Comparison of ENCODE assay signal across 14 mouse cellular contexts in genomic region chr13:109233911-109234613, GRCm38 (mm10).
A peak's percentile ranks its signal among the peaks of the same experiment; 100 is the strongest.
DNase-seq lines count a peak whose midpoint lies in the region; ATAC-seq and TF ChIP-seq lines count a peak whose summit lies in the region.
"Had no signal": no experiment of that assay in that cellular context is flagged by ENCODE, and none has a peak within 500 bp of the region (broad histone marks: within the 10 kb centered on the region; RNA-seq: fewer than 3 reads in every experiment).

No protein-coding gene starts in this region.

- H3K9me3 ChIP-seq in forebrain, embryonic 14.5 days (replicated peaks; ENCODE audit: control insufficient read depth, low read length), result no peaks in the 10 kb centered on the region
- H3K9me3 ChIP-seq in forebrain, embryonic 10.5 days, result no peaks in the 10 kb centered on the region
- H3K9me3 ChIP-seq in heart, postnatal 0 days (replicated peaks; ENCODE audit: control insufficient read depth, low read length), result no peaks in the 10 kb centered on the region
- no peaks in the 10 kb centered on the region for H3K9me3 ChIP-seq in embryonic facial prominence, embryonic 11.5 days (replicated peaks; ENCODE audit: control insufficient read depth, low read length)
- H3K9me3 ChIP-seq: G1E; limb, embryonic 15.5 days; megakaryocyte, embryonic 14.5 days had no signal

- 0 out of 2 replicates have a peak, but pooled peaks cover 2% of the 10 kb centered on the region for H3K4me1 ChIP-seq in forebrain, embryonic 14.5 days (ENCODE audit: control insufficient read depth, insufficient read depth, low read length)
- H3K4me1 ChIP-seq in forebrain, embryonic 10.5 days, result peaks cover 23% of the 10 kb centered on the region
- H3K4me1 ChIP-seq in heart, postnatal 0 days (ENCODE audit: control insufficient read depth, insufficient read depth), result peaks cover 11% of the 10 kb centered on the region; the same call in 1 of the 2 replicates
- no peaks in the 10 kb centered on the region for H3K4me1 ChIP-seq in embryonic facial prominence, embryonic 11.5 days (ENCODE audit: control insufficient read depth, insufficient read depth, low read length)

- no peaks in the 10 kb centered on the region for H3K27me3 ChIP-seq in forebrain, embryonic 14.5 days (replicated peaks; ENCODE audit: control insufficient read depth, insufficient read depth, low read length)
- H3K27me3 ChIP-seq in forebrain, embryonic 10.5 days (ENCODE audit: poor library complexity, severe bottlenecking), result no peaks in the 10 kb centered on the region
- H3K27me3 ChIP-seq in heart, postnatal 0 days (ENCODE audit: control insufficient read depth, insufficient read depth, low read length), result no peaks in the 10 kb centered on the region
- no peaks in the 10 kb centered on the region for H3K27me3 ChIP-seq in embryonic facial prominence, embryonic 11.5 days (ENCODE audit: control insufficient read depth, insufficient read depth, low read length)
- H3K27me3 ChIP-seq: limb, embryonic 15.5 days; megakaryocyte, embryonic 14.5 days had no signal

- H3K36me3 ChIP-seq in forebrain, embryonic 14.5 days (ENCODE audit: control insufficient read depth, insufficient read depth, low read length), result no peaks in the 10 kb centered on the region
- no peaks in the 10 kb centered on the region for H3K36me3 ChIP-seq in forebrain, embryonic 10.5 days (replicated peaks)
- H3K36me3 ChIP-seq in heart, postnatal 0 days (replicated peaks; ENCODE audit: control insufficient read depth, insufficient read depth, low read length), result no peaks in the 10 kb centered on the region
- no peaks in the 10 kb centered on the region for H3K36me3 ChIP-seq in embryonic facial prominence, embryonic 11.5 days (replicated peaks; ENCODE audit: control insufficient read depth, insufficient read depth, low read depth, low read length)
- H3K36me3 ChIP-seq: G1E; limb, embryonic 15.5 days had no signal

- no peak for TF ChIP-seq CTCF in heart, postnatal 0 days (IDR thresholded peaks at IDR 0.05; ENCODE audit: low read depth)

- no peak overlapping the region for H3K9ac ChIP-seq in forebrain, embryonic 14.5 days (ENCODE audit: low read length)
- H3K9ac ChIP-seq in heart, postnatal 0 days (replicated peaks; ENCODE audit: low read depth, low read length), result no peak overlapping the region
- H3K9ac ChIP-seq in embryonic facial prominence, embryonic 11.5 days (replicated peaks; ENCODE audit: low read length), result no peak overlapping the region
- H3K9ac ChIP-seq: hindbrain, embryonic 14.5 days; limb, embryonic 15.5 days had no signal

- no peak for TF ChIP-seq EP300 in heart, postnatal 0 days (IDR thresholded peaks at IDR 0.05; ENCODE audit: low read depth)

- no peak overlapping the region for H3K4me2 ChIP-seq in forebrain, embryonic 14.5 days (ENCODE audit: low read length)
- no peak overlapping the region for H3K4me2 ChIP-seq in heart, postnatal 0 days (ENCODE audit: low read depth, low read length)
- no peak overlapping the region for H3K4me2 ChIP-seq in embryonic facial prominence, embryonic 11.5 days (ENCODE audit: low read depth, low read length)
- H3K4me2 ChIP-seq: hindbrain, embryonic 14.5 days; limb, embryonic 15.5 days had no signal

- no peak overlapping the region for H3K4me3 ChIP-seq in forebrain, embryonic 14.5 days (ENCODE audit: low read depth, low read length)
- H3K4me3 ChIP-seq in forebrain, embryonic 10.5 days, result no peak overlapping the region
- H3K4me3 ChIP-seq in heart, postnatal 0 days (ENCODE audit: low read depth, low read length), result no peak overlapping the region
- H3K4me3 ChIP-seq in embryonic facial prominence, embryonic 11.5 days (ENCODE audit: low read depth, low read length), result no peak overlapping the region
- H3K4me3 ChIP-seq: limb, embryonic 15.5 days; megakaryocyte, embryonic 14.5 days; myocyte had no signal

- peak overlapping the region; percentile 35; the same call in 1 of the 2 replicates for H3K27ac ChIP-seq in forebrain, embryonic 14.5 days (ENCODE audit: low read depth, low read length)
- no peak overlapping the region for H3K27ac ChIP-seq in forebrain, embryonic 10.5 days
- peak overlapping the region; percentile 48 for H3K27ac ChIP-seq in heart, postnatal 0 days (ENCODE audit: low read depth)
- no peak overlapping the region for H3K27ac ChIP-seq in embryonic facial prominence, embryonic 11.5 days (replicated peaks; ENCODE audit: low read depth, low read length)
- H3K27ac ChIP-seq: hindbrain, embryonic 14.5 days; kidney, postnatal 0 days; limb, embryonic 15.5 days had no signal

- no peak; the same call in 1 of the 2 replicates for ATAC-seq in forebrain, embryonic 14.5 days
- no peak for ATAC-seq in heart, postnatal 0 days (ENCODE audit: insufficient read depth, low read depth)
- ATAC-seq in embryonic facial prominence, embryonic 11.5 days (replicated peaks; ENCODE audit: insufficient number of reproducible peaks, low FRiP score, low TSS enrichment, low read depth), result peak; percentile 49; the same call in 1 of the 2 replicates
- ATAC-seq in megakaryocyte-erythroid progenitor cell, adult 5-6 weeks (replicated peaks; ENCODE audit: low FRiP score, low TSS enrichment, poor library complexity, severe bottlenecking), result no peak

- peak; percentile 68 for DNase-seq in forebrain, embryonic 14.5 days (ENCODE audit: low spot score)
- DNase-seq in forebrain, embryonic 10.5 days (ENCODE audit: extremely low spot score, low spot score), result no peak
- no peak for DNase-seq in heart, postnatal 0 days (ENCODE audit: low spot score)
- no peak for DNase-seq in heart, adult 8-10 months (ENCODE audit: low spot score)
- DNase-seq in 416B (ENCODE audit: low read depth), result peak; percentile 52
- DNase-seq in embryonic facial prominence, embryonic 11.5 days (ENCODE audit: low spot score), result no peak
- DNase-seq in adrenal gland, postnatal 4 days (ENCODE audit: low spot score in 2 of 2), result no peak

- WGBS in forebrain, embryonic 14.5 days, result 51% methylated on average over 5 of the region's 5 CpGs
- WGBS in forebrain, embryonic 10.5 days, result 51% methylated on average over 5 of the region's 5 CpGs
- 44% methylated on average over 5 of the region's 5 CpGs for WGBS in heart, postnatal 0 days
- WGBS in embryonic facial prominence, embryonic 11.5 days, result 38% methylated on average over 5 of the region's 5 CpGs

Comparison
In these comparisons a context has a peak if more than half of its experiments do, and no peak if none do; other contexts are left out.
1. DNase-seq: peak in forebrain, embryonic 14.5 days (single experiment) and 416B (single experiment); none in forebrain, embryonic 10.5 days (single experiment), heart, postnatal 0 days (single experiment), heart, adult 8-10 months (single experiment), embryonic facial prominence, embryonic 11.5 days (single experiment) and adrenal gland, postnatal 4 days (0 of 2).
2. H3K27ac ChIP-seq: peak in forebrain, embryonic 14.5 days (single experiment) and heart, postnatal 0 days (single experiment); none in forebrain, embryonic 10.5 days (single experiment) and embryonic facial prominence, embryonic 11.5 days (single experiment).